Mouse (Mus musculus): ENCODE measurements around the gene Kras. TPM values are rescaled to one million over a fixed set of nuclear protein-coding genes. Genes with fewer than 3 reads are reported as not detected.

Gene Kras
- polyA plus RNA-seq, 1 experiment from 2014 or later = 79.8 TPM

Other genes starting within 250 kb of the Kras start
- 9.1 and 11.1 TPM in 2 replicates for gene Bcat1, start 174.1 kb downstream of the Kras start, polyA plus RNA-seq (2014; fragmentation: Nextera tagmentation; extraction: Ambion mirVana)
- 1.9 and 2.2 TPM in 2 replicates for gene Lrmp, start 134.6 kb downstream of the Kras start, polyA plus RNA-seq (2014; fragmentation: Nextera tagmentation; extraction: Ambion mirVana)
- 0.43 and 0.47 TPM in 2 replicates for gene Casc1, start 39.2 kb downstream of the Kras start, polyA plus RNA-seq (2014; fragmentation: Nextera tagmentation; extraction: Ambion mirVana)
- 28.7 and 34.8 TPM in 2 replicates for gene Etfrf1, start 39.1 kb downstream of the Kras start, polyA plus RNA-seq (2014; fragmentation: Nextera tagmentation; extraction: Ambion mirVana)